In genomic region chr4:139832281-139833035, GRCm38 (mm10) we compare ENCODE assay signal across 11 mouse cellular contexts. TPM values are rescaled to one million over a fixed set of nuclear protein-coding genes. Genes with fewer than 3 reads are reported as not detected.
DNase-seq lines count a peak whose midpoint lies in the region; ATAC-seq and TF ChIP-seq lines count a peak whose summit lies in the region.
"Had no signal": no experiment of that assay in that cellular context is flagged by ENCODE, and none has a peak within 500 bp of the region (broad histone marks: within the 10 kb centered on the region; RNA-seq: fewer than 3 reads in every experiment).

No protein-coding gene starts in this region.

- H3K27ac ChIP-seq in kidney, postnatal 0 days, result no peak overlapping the region
- H3K27ac ChIP-seq in limb, embryonic 12.5 days, result no peak overlapping the region
- no peak overlapping the region for H3K27ac ChIP-seq in stomach, embryonic 14.5 days (ENCODE audit: low read length)

- peak overlapping the region; percentile 2; the same call in 1 of the 2 replicates for H3K4me3 ChIP-seq in kidney, postnatal 0 days (replicated peaks; ENCODE audit: low read depth, low read length)
- peak overlapping the region; percentile 31 for H3K4me3 ChIP-seq in limb, embryonic 12.5 days (replicated peaks)
- 0 out of 2 replicates have a peak overlapping the region, but pooled peaks have one; percentile 10 for H3K4me3 ChIP-seq in stomach, embryonic 14.5 days (ENCODE audit: low read depth, low read length)

- DNase-seq in embryo, embryonic 10 days (ENCODE audit: low spot score), result peak; percentile 65
- DNase-seq in embryo, embryonic 9.5 days (ENCODE audit: extremely low spot score), result no peak
- DNase-seq in kidney, postnatal 0 days (ENCODE audit: low spot score), result no peak
- DNase-seq in kidney, adult 18-20 months, result no peak
- DNase-seq in right cerebral cortex, postnatal 10 days (ENCODE audit: low spot score in 2 of 2), result no peak
- no peak for DNase-seq in right cerebral cortex, postnatal 25 days
- DNase-seq: kidney, postnatal 25 days; liver, postnatal 0 days; thymus, postnatal 4 days had no signal

- H3K4me1 ChIP-seq in kidney, postnatal 0 days (replicated peaks; ENCODE audit: insufficient read depth, low read length), result peaks cover 7% of the 10 kb centered on the region; the same call in 1 of the 2 replicates
- H3K4me1 ChIP-seq in limb, embryonic 12.5 days (replicated peaks), result peaks cover 26% of the 10 kb centered on the region
- H3K4me1 ChIP-seq in stomach, embryonic 14.5 days (ENCODE audit: control insufficient read depth, insufficient read depth, low read length), result 0 out of 2 replicates have a peak, but pooled peaks cover 2% of the 10 kb centered on the region

- no peak for TF ChIP-seq CTCF in kidney, postnatal 0 days (IDR thresholded peaks at IDR 0.05; ENCODE audit: low read depth)

- ATAC-seq in kidney, postnatal 0 days (replicated peaks; ENCODE audit: low FRiP score, low read depth), result no peak
- ATAC-seq in limb, embryonic 12.5 days (ENCODE audit: insufficient number of reproducible peaks, insufficient read depth, low FRiP score, low TSS enrichment, low read depth), result no peak
- no peak for ATAC-seq in stomach, embryonic 14.5 days (ENCODE audit: insufficient number of reproducible peaks, insufficient read depth, low FRiP score, low read depth)
- ATAC-seq: liver, postnatal 0 days had no signal

- 1% methylated on average over 54 of the region's 55 CpGs for WGBS in kidney, postnatal 0 days
- WGBS in limb, embryonic 12.5 days, result under 1% methylated on average over 54 of the region's 55 CpGs
- under 1% methylated on average over 51 of the region's 55 CpGs for WGBS in stomach, embryonic 14.5 days

- H3K9ac ChIP-seq in kidney, postnatal 0 days (ENCODE audit: low read depth, low read length), result no peak overlapping the region
- H3K9ac ChIP-seq in limb, embryonic 12.5 days (replicated peaks), result 0 out of 2 replicates have a peak overlapping the region, but pooled peaks have one; percentile 27
- H3K9ac ChIP-seq in stomach, embryonic 14.5 days (replicated peaks; ENCODE audit: low read depth, low read length), result no peak overlapping the region
- H3K9ac ChIP-seq: liver, postnatal 0 days had no signal

- peaks cover 95% of the 10 kb centered on the region for H3K27me3 ChIP-seq in kidney, postnatal 0 days (ENCODE audit: insufficient read depth, low read length)
- H3K27me3 ChIP-seq in limb, embryonic 12.5 days, result peaks cover 100% of the 10 kb centered on the region
- peaks cover 85% of the 10 kb centered on the region for H3K27me3 ChIP-seq in stomach, embryonic 14.5 days (ENCODE audit: control insufficient read depth, insufficient read depth, low read length)

- H3K9me3 ChIP-seq in kidney, postnatal 0 days (replicated peaks; ENCODE audit: low read length), result no peaks in the 10 kb centered on the region
- H3K9me3 ChIP-seq in limb, embryonic 12.5 days, result no peaks in the 10 kb centered on the region
- no peaks in the 10 kb centered on the region for H3K9me3 ChIP-seq in stomach, embryonic 14.5 days (ENCODE audit: control insufficient read depth, low read depth, low read length)

- no peaks in the 10 kb centered on the region for H3K36me3 ChIP-seq in kidney, postnatal 0 days (ENCODE audit: insufficient read depth, low read length)
- H3K36me3 ChIP-seq in limb, embryonic 12.5 days, result no peaks in the 10 kb centered on the region
- H3K36me3 ChIP-seq in stomach, embryonic 14.5 days (ENCODE audit: control insufficient read depth, insufficient read depth, low read length), result no peaks in the 10 kb centered on the region

- peak overlapping the region; percentile 6 for H3K4me2 ChIP-seq in kidney, postnatal 0 days (ENCODE audit: low read length)
- H3K4me2 ChIP-seq in limb, embryonic 12.5 days, result peak overlapping the region; percentile 46
- H3K4me2 ChIP-seq in stomach, embryonic 14.5 days (replicated peaks; ENCODE audit: low read depth, low read length), result peak overlapping the region; percentile 16

RNA-seq across cellular contexts. Expression of gene Pax7, which starts 0.9 kb away (rescaled TPM):
- polyA plus RNA-seq in kidney, postnatal 0 days (2015; fragmentation: Nextera tagmentation; extraction: Ambion mirVana), result not detected in 2 replicates
- polyA plus RNA-seq in limb, embryonic 12.5 days (2016; fragmentation: Nextera tagmentation; extraction: Ambion mirVana), result 0.40 and 0.45 TPM in 2 replicates
- polyA plus RNA-seq in stomach, embryonic 14.5 days (2014; fragmentation: Nextera tagmentation; extraction: Ambion mirVana), result 0.10 TPM in 1 of 2 replicates, not detected in the other
- polyA plus RNA-seq: liver, postnatal 0 days had no signal
